Mouse (Mus musculus) kidney, postnatal 4 days (tissue): ENCODE measurements around the gene Dnajc6.

Experiments
- DNase-seq, 2 experiments: peaks; one replicate each; pipeline ENCODE4 v3.0.0; 2021; ENCODE audit warnings: mixed read lengths in 2 of 2

Gene Dnajc6

GRCm38 (mm10) chr4:101496534-101497237 lies at the start of gene Dnajc6:
Dnajc6 (plus strand) TSS chr4:101496648.
- DNase-seq, result peak; percentile 37 to 57

DNA sequence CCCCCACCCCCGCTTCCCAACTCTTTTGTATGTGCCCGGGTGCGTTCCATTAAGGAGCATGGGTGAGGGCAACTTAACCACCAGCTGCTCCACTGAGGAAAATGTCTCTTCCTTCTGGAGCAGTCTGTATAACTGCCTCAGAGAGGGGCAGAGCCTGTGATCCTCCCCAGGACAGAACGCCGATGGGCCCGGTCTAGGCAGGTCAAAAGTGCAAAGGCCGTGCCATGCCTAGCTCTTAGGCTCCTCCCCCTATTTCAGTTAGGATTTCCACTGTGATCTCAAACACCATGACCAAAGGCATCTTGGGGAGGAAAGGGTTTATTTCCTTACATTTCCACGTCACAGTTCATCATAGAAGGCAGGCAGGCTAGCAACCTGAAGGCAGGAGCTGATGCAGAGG lies 47.7 kb upstream of the Dnajc6 start:
- DNase-seq, result no peak

DNA sequence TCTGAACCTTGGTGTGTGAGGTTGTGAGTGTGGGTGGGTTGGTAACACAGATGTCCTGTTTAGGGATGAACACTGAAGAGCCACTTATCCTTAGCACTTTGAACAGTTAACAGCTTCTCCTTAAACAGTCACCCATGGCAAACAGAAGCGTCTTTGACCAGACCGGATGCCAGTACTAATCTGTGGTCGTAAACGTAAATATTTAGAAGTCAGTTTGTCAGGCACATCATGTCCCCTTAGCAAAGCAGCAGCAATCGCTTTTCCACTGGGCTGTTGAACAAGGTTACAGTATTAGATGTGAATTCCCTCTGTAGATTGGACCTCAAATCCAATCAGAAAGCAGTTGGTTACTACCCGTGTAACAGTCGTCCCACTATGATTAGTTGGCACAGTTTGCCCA lies 47.1 kb upstream of the Dnajc6 start:
- no peak for DNase-seq

GRCm38 (mm10) chr4:101450150-101450780 lies 46.2 kb upstream of the Dnajc6 start:
- DNase-seq, result peak in 1 of 2 experiments; percentile 39

- DNase-seq, result no peak
Measured at GRCm38 (mm10) chr4:101451089-101451488, 45.4 kb upstream of the Dnajc6 start.

- DNase-seq, result no peak
Measured at GRCm38 (mm10) chr4:101452829-101453228, 43.6 kb upstream of the Dnajc6 start.

DNA sequence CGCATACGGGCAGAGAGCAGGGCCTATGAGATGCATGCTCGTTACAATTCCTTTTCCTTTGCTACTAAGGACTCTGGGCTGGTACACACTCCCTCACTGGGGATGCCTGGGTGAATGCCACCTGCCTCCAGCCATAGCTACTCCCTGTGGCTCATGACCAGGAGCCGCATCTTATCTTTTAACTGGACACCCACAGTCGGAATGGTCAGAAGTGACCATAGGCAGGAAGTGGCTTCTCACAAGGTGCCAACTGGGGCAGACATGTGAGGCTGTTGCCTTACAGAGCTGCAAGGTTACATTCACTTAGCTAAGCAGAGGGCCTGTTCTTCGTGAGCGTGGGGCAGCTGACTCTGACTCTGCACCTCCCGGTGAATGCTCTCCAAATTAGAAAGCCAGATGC lies 39.3 kb upstream of the Dnajc6 start:
- DNase-seq, result no peak

GRCm38 (mm10) chr4:101458341-101458740 lies 38.1 kb upstream of the Dnajc6 start:
- peak; percentile 57 to 66 for DNase-seq

DNA sequence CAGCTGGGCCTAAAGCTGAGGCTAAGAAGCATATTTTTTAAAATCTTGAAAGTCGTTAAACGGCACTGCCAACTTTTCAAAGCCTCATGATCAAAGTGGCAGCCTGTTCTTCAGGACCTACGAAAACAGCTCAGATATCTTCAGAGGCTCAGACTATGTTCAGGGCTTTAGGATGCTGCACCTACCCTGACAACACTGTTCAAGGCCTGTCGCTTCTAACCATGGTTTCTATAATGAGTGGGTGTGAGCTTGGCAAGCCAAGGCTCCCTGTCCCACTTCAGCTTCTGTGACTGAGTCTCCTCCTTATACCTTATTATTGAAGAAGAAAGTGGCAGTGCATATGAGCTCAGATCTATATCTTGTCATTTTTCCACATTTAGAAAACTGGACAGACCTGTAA lies 37.1 kb upstream of the Dnajc6 start:
- DNase-seq, result no peak

- no peak for DNase-seq
Measured at GRCm38 (mm10) chr4:101460114-101460513, 36.3 kb upstream of the Dnajc6 start.

GRCm38 (mm10) chr4:101462065-101462464 lies 34.4 kb upstream of the Dnajc6 start:
- DNase-seq, result no peak

DNA sequence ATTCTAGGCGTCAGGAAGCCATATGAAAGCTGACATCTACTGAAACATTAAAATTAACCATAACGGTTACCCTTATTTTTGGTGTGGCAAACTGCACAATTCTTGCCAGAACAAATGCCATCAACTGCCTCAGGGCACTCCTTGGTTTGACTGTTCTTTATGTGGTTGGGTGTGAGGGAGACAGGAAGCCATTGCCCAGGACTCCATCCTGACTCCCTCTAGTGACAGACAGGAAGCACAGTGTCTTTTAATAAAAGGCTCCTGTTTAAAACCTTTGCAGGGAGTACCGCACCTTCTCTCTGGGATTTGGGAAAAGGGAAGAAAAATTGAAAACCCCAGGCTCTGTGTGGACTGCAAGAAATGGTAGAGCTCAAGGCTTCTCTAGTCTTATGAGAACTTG lies 30.2 kb upstream of the Dnajc6 start:
- DNase-seq, result no peak

DNA sequence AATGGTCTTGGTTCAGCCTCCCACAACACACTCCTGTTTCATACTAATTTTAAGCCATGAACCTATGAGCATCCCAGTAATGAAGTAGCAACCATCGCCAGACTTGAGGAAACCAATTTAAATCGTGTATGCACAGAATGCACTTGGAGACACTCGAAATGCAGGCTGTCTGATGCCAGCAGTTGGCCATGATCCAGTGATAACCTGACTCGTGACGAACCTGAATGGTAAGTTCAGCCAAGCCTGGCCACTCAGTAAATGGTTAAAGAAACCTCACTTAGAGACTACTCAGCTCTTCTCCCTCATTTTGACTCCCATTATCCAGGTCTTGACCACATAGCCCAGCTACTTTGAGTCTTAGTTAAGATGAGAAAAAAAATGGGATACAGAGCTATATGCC lies 27.2 kb upstream of the Dnajc6 start:
- peak; percentile 14 to 16 for DNase-seq

DNA sequence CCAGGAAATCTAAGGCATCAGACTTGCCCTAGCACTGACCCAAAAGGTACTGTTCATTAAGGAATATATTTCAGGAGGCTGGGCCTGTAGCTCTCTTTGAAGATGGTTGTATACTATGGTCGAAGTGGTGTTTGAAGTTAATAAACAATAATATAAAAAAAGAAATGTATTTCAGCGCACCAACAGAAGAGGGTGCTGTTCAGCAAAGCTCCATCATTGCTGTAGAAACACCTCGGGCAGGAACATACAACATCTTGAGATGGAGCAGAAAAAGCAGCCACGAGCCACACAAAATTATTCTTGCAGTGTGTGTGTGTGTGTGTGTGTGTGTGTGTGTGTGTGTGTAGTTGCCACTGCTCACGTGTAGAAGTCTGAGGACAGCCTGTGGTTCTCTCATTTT lies 25.9 kb upstream of the Dnajc6 start:
- DNase-seq, result no peak

GRCm38 (mm10) chr4:101472767-101473166 lies 23.7 kb upstream of the Dnajc6 start:
- no peak for DNase-seq

DNA sequence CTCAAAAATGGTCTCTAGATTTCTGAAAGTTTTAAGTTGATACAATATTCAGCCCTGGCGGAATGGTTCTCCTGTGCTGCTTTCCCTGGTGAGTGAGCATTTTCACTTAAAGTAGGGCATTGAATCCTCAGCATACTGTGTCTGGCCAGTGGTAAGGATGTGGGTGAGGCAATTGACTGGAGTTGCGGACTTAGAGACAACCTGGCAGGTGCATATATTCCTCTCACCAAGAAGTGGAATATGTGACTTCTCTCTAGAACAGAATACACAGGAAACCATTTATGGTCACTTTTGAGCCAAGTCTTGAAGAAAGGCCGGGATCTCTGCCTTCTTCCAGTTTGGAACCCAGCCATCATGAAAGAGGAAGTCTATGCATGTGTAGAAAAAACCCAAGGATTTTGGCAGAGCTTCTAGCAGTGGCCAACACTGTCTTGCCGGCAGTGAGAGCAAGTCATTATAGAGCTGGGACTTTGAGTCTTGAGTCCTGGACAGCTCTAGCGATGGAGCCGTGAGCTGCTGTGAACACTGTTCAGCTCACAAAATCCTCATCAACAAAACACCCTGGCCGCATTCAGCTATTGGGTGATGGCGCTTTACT lies 6.0 kb upstream of the Dnajc6 start:
- no peak for DNase-seq

GRCm38 (mm10) chr4:101491704-101492103 lies 4.7 kb upstream of the Dnajc6 start:
- DNase-seq, result no peak

DNA sequence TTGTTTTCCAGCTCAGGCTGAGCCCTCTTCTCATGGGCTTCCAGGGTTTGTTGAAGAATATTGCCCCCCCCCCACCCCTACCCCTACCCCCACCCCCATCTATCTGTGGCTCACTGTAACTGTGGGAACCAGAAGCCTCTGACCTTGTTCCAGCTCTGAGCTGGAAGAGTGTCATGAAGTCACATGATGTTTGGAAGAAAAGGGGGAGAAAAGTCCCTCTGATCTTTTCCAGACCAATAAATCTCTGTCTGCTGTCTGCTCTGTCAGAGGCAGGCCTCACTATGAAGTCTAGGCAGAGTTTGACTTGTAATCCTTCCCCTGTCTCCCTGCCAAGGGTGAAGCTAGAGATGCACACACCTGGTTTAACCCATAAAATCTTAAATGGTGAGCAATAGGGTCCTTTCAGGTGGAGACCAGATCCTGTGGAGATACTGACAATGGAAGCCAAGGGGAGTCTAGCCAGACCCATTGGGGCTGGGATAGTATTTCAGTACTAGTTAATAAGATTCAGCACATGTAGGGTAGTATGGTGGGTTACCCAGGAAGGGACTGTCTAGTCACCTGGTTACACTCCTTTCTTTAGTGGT lies 2.7 kb upstream of the Dnajc6 start:
- DNase-seq, result no peak

DNA sequence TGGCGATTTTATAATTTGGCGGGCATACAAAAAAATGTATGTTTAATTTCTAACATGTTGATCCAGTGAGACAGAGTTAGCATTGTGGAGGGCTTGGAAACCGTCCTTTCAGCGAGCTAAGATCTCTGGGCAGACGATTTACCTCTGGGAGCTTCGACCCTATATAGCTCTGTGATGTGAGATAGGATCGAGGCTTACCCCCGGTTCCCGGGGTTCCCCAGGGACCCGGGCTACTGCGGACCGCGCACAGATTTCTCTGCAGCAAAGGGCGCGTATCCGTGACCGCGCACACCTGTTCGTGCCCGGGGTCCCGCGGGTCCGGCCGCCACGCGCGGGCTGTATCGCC lies 287 bp upstream of the Dnajc6 start:
- DNase-seq, result no peak

DNA sequence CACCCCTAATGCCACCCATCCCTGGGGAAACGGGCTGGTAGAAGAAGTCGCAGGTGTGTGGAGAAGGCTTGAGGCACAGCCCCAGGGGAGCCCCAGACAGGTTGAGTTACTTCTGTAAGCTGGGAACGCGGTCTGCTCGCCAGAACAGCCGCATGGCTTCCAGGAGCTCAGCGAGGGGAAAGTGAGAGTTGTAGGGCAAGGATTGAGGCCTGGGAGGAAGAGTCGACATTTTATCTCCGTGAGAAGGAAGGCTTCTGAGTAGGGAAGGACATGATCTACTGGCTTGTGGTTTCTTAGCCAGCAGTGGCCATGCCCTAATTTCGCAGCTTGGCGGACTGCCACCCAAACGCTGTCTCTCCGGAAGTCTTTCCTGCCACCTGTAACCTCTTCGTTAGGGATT lies 888 bp downstream of the Dnajc6 start:
- peak; percentile 21 to 35 for DNase-seq

GRCm38 (mm10) chr4:101504470-101505007 lies 8.1 kb downstream of the Dnajc6 start:
- no peak for DNase-seq

DNA sequence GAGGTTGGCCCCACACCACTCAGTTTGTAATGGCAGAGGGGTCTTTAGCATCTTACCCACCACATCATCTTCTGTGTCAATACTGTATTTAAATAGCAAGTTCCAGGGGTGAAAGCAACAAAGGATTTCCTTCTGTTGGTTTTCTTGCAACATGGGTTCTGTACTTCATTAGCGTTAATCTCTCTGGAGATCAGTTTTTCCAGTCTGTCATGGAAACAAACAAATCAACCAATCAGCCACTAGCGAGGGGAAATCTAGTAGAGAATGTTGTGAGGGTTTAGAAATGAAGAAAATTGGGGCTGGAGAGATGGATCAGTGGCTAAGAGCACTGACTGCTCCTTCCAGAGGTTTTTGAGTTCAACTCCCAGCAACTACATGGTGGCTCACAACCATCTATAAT lies 9.5 kb downstream of the Dnajc6 start:
- no peak for DNase-seq

DNA sequence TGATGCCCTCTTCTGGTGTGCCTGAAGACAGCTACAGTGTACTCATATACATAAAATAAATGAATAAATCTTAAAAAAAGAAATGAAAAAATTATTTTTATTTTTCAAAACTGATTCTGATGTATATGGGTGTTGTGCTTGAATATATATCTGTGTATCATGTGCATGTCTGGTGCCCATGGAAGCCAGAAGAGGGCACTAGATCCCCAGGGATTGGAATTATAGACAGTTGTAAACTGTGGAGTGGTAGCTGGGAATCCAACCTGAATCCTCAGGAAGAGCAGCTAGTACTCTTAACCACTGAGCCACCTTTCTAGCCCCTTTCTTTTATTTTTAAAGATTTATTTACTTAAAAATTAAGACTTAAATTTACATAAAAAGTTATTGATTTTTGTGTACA lies 9.9 kb downstream of the Dnajc6 start:
- DNase-seq, result no peak
